Mouse (Mus musculus): ENCODE data around the gene Otub2.

GRCm38 (mm10) chr12:103404131-103404530, 15.6 kb downstream of the Otub2 start:
- TF ChIP-seq REST (IDR thresholded peaks at IDR 0.05; ENCODE audit: insufficient read depth, insufficient read length) (no peak), MAX (IDR thresholded peaks at IDR 0.05; ENCODE audit: low read depth) (no peak), POLR2A (IDR thresholded peaks at IDR 0.05; ENCODE audit: insufficient read length, low read depth) (no peak), MYOG (IDR thresholded peaks at IDR 0.05; ENCODE audit: control insufficient read depth in 1 of 3, insufficient read depth in 1 of 3, insufficient read length in 2 of 3, low read depth in 2 of 3) (no peak), TCF12 (IDR thresholded peaks at IDR 0.05; ENCODE audit: insufficient read depth, poor library complexity, severe bottlenecking) (no peak), CEBPB (IDR thresholded peaks at IDR 0.05; ENCODE audit: insufficient read depth, poor library complexity, severe bottlenecking) (no peak)

Measured in myocyte (in vitro differentiated cells).